Mouse (Mus musculus): ENCODE measurements around the gene Mmp2. TPM values are rescaled to one million over a fixed set of nuclear protein-coding genes. Genes with fewer than 3 reads are reported as not detected.
A peak's percentile ranks its signal among the peaks of the same experiment; 100 is the strongest.
"Not testable (repeated sequence)": the region's sequence is repeated elsewhere in the genome, so short reads cannot be mapped to it uniquely, and the experiment has no call there.

Mmp2 gene
- 256 and 306 TPM in 2 replicates for polyA plus RNA-seq (2015; fragmentation: Nextera tagmentation; extraction: Ambion mirVana)

- Histone ChIP-seq H3K9ac (peak within 1 kb of the TSS; percentile 90), H3K27ac (peak within 1 kb of the TSS; percentile 97), H3K27me3 (no peaks in the 10 kb centered on the region), H3K4me3 (peak within 1 kb of the TSS; percentile 71), H3K36me3 (peaks cover 20% of the 10 kb centered on the region), H3K4me2 (peak within 1 kb of the TSS; percentile 75), H3K9me3 (no peaks in the 10 kb centered on the region), H3K4me1 (peaks cover 42% of the 10 kb centered on the region)
- peak; percentile 82 for ATAC-seq (ENCODE audit: insufficient number of reproducible peaks, insufficient read depth, low FRiP score, low TSS enrichment, low read depth)
- under 1% methylated on average over 36 of the region's 37 CpGs for WGBS
These were observed at the start of gene Mmp2 for GRCm38 (mm10) chr8:92827243-92828034. Mmp2 (plus strand) TSS chr8:92827291.

GRCm38 (mm10) chr8:92780976-92781375 lies 46.1 kb upstream of the Mmp2 start:
- Histone ChIP-seq H3K4me2 (no peak overlapping the region), H3K9ac (no peak overlapping the region), H3K27me3 (no peaks in the 10 kb centered on the region), H3K9me3 (no peaks in the 10 kb centered on the region), H3K27ac (no peak overlapping the region), H3K36me3 (no peaks in the 10 kb centered on the region), H3K4me3 (no peak overlapping the region), H3K4me1 (peaks cover 9% of the 10 kb centered on the region; the same call in 1 of the 2 replicates)
- WGBS, result 51% methylated on average over 3 of the region's 3 CpGs
- ATAC-seq (ENCODE audit: insufficient number of reproducible peaks, insufficient read depth, low FRiP score, low TSS enrichment, low read depth), result no peak

- no peak overlapping the region for H3K27ac ChIP-seq
- no peaks in the 10 kb centered on the region for H3K27me3 ChIP-seq
- no peak overlapping the region for H3K4me2 ChIP-seq
- WGBS, result 56% methylated on average over 3 of the region's 3 CpGs
- H3K4me1 ChIP-seq, result peaks cover 13% of the 10 kb centered on the region
- H3K4me3 ChIP-seq, result no peak overlapping the region
- H3K9me3 ChIP-seq, result no peaks in the 10 kb centered on the region
- H3K9ac ChIP-seq, result no peak overlapping the region
- H3K36me3 ChIP-seq, result no peaks in the 10 kb centered on the region
- ATAC-seq (ENCODE audit: insufficient number of reproducible peaks, insufficient read depth, low FRiP score, low TSS enrichment, low read depth), result no peak
These were observed 43.0 kb upstream of the Mmp2 start for GRCm38 (mm10) chr8:92783906-92784610.

DNA sequence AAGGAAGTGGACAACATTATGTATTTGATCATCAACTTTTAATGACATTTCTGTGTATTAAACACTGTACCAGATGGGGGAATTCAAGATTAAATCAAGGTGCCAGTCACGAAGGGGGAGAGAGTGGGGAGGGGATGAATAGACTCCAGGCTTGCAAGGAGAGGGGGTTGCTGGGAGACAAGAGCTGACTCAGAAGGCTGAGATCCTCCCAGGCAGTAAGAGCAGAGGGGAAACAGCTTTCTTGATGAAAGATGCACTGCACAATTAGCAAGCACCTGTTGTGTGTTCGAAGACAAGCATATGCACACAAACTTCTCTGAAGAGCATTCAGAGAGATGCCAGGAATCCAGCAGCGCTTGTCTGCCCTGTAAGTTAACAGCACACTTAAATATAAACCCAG lies 36.3 kb upstream of the Mmp2 start:
- H3K4me3 ChIP-seq, result no peak overlapping the region
- no peak overlapping the region for H3K4me2 ChIP-seq
- ATAC-seq (ENCODE audit: insufficient number of reproducible peaks, insufficient read depth, low FRiP score, low TSS enrichment, low read depth), result no peak
- no peak overlapping the region for H3K9ac ChIP-seq
- no peaks in the 10 kb centered on the region for H3K36me3 ChIP-seq
- peaks cover 15% of the 10 kb centered on the region for H3K4me1 ChIP-seq
- 60% methylated on average over 3 of the region's 3 CpGs for WGBS
- no peak overlapping the region for H3K27ac ChIP-seq
- H3K27me3 ChIP-seq, result no peaks in the 10 kb centered on the region
- no peaks in the 10 kb centered on the region for H3K9me3 ChIP-seq

GRCm38 (mm10) chr8:92791999-92792398 lies 35.1 kb upstream of the Mmp2 start:
- not testable (repeated sequence) for ATAC-seq (ENCODE audit: insufficient number of reproducible peaks, insufficient read depth, low FRiP score, low TSS enrichment, low read depth); H3K27ac ChIP-seq; H3K9me3 ChIP-seq; H3K27me3 ChIP-seq; H3K4me2 ChIP-seq; H3K4me3 ChIP-seq; H3K9ac ChIP-seq; H3K36me3 ChIP-seq
- 91% methylated on average over 2 of the region's 2 CpGs for WGBS
- H3K4me1 ChIP-seq, result peaks cover 20% of the 10 kb centered on the region

GRCm38 (mm10) chr8:92793852-92794580 lies 33.1 kb upstream of the Mmp2 start:
- Histone ChIP-seq H3K9me3 (no peaks in the 10 kb centered on the region), H3K27ac (no peak overlapping the region), H3K4me3 (no peak overlapping the region), H3K4me1 (peaks cover 32% of the 10 kb centered on the region), H3K27me3 (no peaks in the 10 kb centered on the region), H3K36me3 (no peaks in the 10 kb centered on the region), H3K9ac (no peak overlapping the region), H3K4me2 (no peak overlapping the region)
- no peak for ATAC-seq (ENCODE audit: insufficient number of reproducible peaks, insufficient read depth, low FRiP score, low TSS enrichment, low read depth)
- WGBS, result 59% methylated on average over 14 of the region's 14 CpGs

- peak overlapping the region; percentile 61 for H3K27ac ChIP-seq
- ATAC-seq (ENCODE audit: insufficient number of reproducible peaks, insufficient read depth, low FRiP score, low TSS enrichment, low read depth), result peak; percentile 62; the same call in 1 of the 2 replicates
- no peaks in the 10 kb centered on the region for H3K27me3 ChIP-seq
- H3K4me3 ChIP-seq, result no peak overlapping the region
- H3K4me2 ChIP-seq, result peak overlapping the region; percentile 24
- H3K4me1 ChIP-seq, result peaks cover 39% of the 10 kb centered on the region
- H3K9me3 ChIP-seq, result no peaks in the 10 kb centered on the region
- H3K36me3 ChIP-seq, result no peaks in the 10 kb centered on the region
- 22% methylated on average over 7 of the region's 7 CpGs for WGBS
- no peak overlapping the region for H3K9ac ChIP-seq
These were observed 29.6 kb upstream of the Mmp2 start for GRCm38 (mm10) chr8:92797527-92797931.

DNA sequence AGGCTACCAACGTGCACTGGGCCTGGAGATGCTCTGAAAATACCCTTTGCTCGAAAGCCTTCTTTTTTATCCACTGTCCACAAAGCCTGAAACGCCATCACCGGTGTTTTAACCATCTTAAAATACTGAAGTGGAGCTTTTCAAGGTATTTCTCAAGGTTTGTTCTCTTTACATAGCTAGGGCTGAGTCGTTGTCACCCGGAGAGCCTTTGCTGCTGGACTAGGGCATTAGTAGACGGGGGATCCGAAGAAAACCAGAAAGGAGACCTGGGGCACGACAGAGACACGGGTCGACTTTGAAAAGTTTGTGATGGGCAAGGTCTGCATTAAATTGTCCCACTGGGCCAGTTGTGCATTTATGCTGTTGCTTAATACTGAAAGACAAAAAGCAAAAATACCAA lies 27.7 kb upstream of the Mmp2 start:
- H3K27me3 ChIP-seq, result no peaks in the 10 kb centered on the region
- peaks cover 34% of the 10 kb centered on the region for H3K4me1 ChIP-seq
- H3K36me3 ChIP-seq, result no peaks in the 10 kb centered on the region
- no peak overlapping the region for H3K4me2 ChIP-seq
- H3K9me3 ChIP-seq, result no peaks in the 10 kb centered on the region
- H3K4me3 ChIP-seq, result no peak overlapping the region
- no peak overlapping the region for H3K27ac ChIP-seq
- no peak overlapping the region for H3K9ac ChIP-seq
- 84% methylated on average over 11 of the region's 11 CpGs for WGBS
- ATAC-seq (ENCODE audit: insufficient number of reproducible peaks, insufficient read depth, low FRiP score, low TSS enrichment, low read depth), result no peak

GRCm38 (mm10) chr8:92801231-92801630 lies 25.9 kb upstream of the Mmp2 start:
- Histone ChIP-seq H3K9me3 (no peaks in the 10 kb centered on the region), H3K27ac (no peak overlapping the region), H3K27me3 (no peaks in the 10 kb centered on the region), H3K4me2 (peak overlapping the region; percentile 26; the same call in 1 of the 2 replicates), H3K36me3 (no peaks in the 10 kb centered on the region), H3K9ac (no peak overlapping the region), H3K4me1 (peaks cover 27% of the 10 kb centered on the region), H3K4me3 (no peak overlapping the region)
- no peak for ATAC-seq (ENCODE audit: insufficient number of reproducible peaks, insufficient read depth, low FRiP score, low TSS enrichment, low read depth)
- 22% methylated on average over 8 of the region's 8 CpGs for WGBS

DNA sequence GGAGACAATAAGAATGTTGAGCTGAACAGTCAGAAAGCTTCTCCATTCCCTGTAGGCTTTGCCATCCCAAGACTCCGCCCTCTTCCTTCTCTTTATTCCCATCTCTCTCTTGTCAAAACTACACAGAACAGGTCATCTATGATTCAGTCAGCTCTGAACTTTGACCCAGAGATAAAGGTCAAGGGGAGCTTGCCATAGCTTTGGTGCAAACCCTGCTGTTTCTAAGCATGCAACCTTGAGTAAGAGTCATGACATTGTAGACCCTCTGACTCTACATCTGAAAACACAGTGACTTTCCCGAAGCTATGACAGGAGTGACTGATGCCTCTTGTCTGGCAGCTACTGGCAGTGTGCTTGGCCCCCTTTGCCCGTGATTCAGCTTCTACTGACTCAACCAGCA lies 24.5 kb upstream of the Mmp2 start:
- H3K4me2 ChIP-seq, result no peak overlapping the region
- no peak overlapping the region for H3K27ac ChIP-seq
- H3K9me3 ChIP-seq, result no peaks in the 10 kb centered on the region
- ATAC-seq (ENCODE audit: insufficient number of reproducible peaks, insufficient read depth, low FRiP score, low TSS enrichment, low read depth), result no peak
- H3K27me3 ChIP-seq, result no peaks in the 10 kb centered on the region
- WGBS, result 86% methylated on average over 3 of the region's 3 CpGs
- H3K4me3 ChIP-seq, result no peak overlapping the region
- peaks cover 23% of the 10 kb centered on the region for H3K4me1 ChIP-seq
- H3K36me3 ChIP-seq, result no peaks in the 10 kb centered on the region
- no peak overlapping the region for H3K9ac ChIP-seq

- no peak for ATAC-seq (ENCODE audit: insufficient number of reproducible peaks, insufficient read depth, low FRiP score, low TSS enrichment, low read depth)
These were observed 14.3 kb upstream of the Mmp2 start for GRCm38 (mm10) chr8:92812773-92813172.

More at GRCm38 (mm10) chr8:92812773-92813172, 14.3 kb upstream of the Mmp2 start:
- WGBS, result 80% methylated on average over 2 of the region's 2 CpGs
- no peaks in the 10 kb centered on the region for H3K36me3 ChIP-seq
- H3K9ac ChIP-seq, result no peak overlapping the region
- no peak overlapping the region for H3K27ac ChIP-seq
- H3K4me2 ChIP-seq, result no peak overlapping the region
- peaks cover 5% of the 10 kb centered on the region; the same call in 1 of the 2 replicates for H3K27me3 ChIP-seq
- H3K9me3 ChIP-seq, result no peaks in the 10 kb centered on the region
- H3K4me1 ChIP-seq, result peaks cover 5% of the 10 kb centered on the region; the same call in 1 of the 2 replicates
- H3K4me3 ChIP-seq, result no peak overlapping the region

All from embryonic facial prominence, embryonic 13.5 days (tissue).